Mouse (Mus musculus) forebrain, postnatal 0 days (tissue): Measurements from ENCODE around the gene Btbd6. TPM values are rescaled to one million over a fixed set of nuclear protein-coding genes. Genes with fewer than 3 reads are reported as not detected.

Experiments
- ATAC-seq: fragments of 200-750 bp; cut with Nextera tagmentation; 2 replicates; pipeline ENCODE4 v1.8.0; 2017; ENCODE audit warnings: mild to moderate bottlenecking, moderate library complexity
- DNase-seq: peaks from one replicate; pipeline ENCODE4 v3.0.0-alpha.2; 2015
- H3K27ac ChIP-seq: fragments of 300-500 bp; sonication (generic); 2 replicates; pipeline ENCODE4 v1.5.1; 2014; ENCODE audit warnings: low read depth, mild to moderate bottlenecking, antibody characterized with exemption, low read length, moderate library complexity, mixed read lengths
- H3K27me3 ChIP-seq: fragments of 300-500 bp; sonication (generic); 2 replicates; pipeline ENCODE4 v1.6.1; 2014; ENCODE audit warnings: mild to moderate bottlenecking, low read length, mixed read lengths; ENCODE audit not compliant: insufficient read depth
- H3K36me3 ChIP-seq: fragments of 300-500 bp; sonication (generic); 2 replicates; pipeline ENCODE4 v1.6.1; 2014; ENCODE audit warnings: mild to moderate bottlenecking, moderate library complexity; ENCODE audit not compliant: insufficient read depth
- H3K4me1 ChIP-seq: fragments of 300-500 bp; sonication (generic); 2 replicates; pipeline ENCODE4 v1.6.1; 2014; ENCODE audit warnings: antibody characterized with exemption; ENCODE audit not compliant: insufficient read depth
- H3K4me2 ChIP-seq: fragments of 300-500 bp; sonication (generic); 2 replicates; pipeline ENCODE4 v1.6.1; 2014; ENCODE audit warnings: low read depth, mild to moderate bottlenecking, moderate library complexity
- H3K4me3 ChIP-seq: fragments of 300-500 bp; sonication (generic); 2 replicates; pipeline ENCODE4 v1.5.1; 2014; ENCODE audit warnings: low read depth, low read length, mixed read lengths
- H3K9ac ChIP-seq: fragments of 300-500 bp; sonication (generic); 2 replicates; pipeline ENCODE4 v1.6.1; 2014; ENCODE audit warnings: mild to moderate bottlenecking
- H3K9me3 ChIP-seq: fragments of 300-500 bp; sonication (generic); 2 replicates; pipeline ENCODE4 v1.6.1; 2016; ENCODE audit warnings: low read length
- CTCF ChIP-seq: sonication (generic); IDR thresholded peaks from 2 replicates; pipeline ENCODE4 v1.5.1; 2016; ENCODE audit warnings: antibody characterized with exemption, control low read depth, low read depth
- WGBS: fragments of 180-500 bp; shearing (Covaris S2); extraction: QIAGEN DNeasy Blood & Tissue Kit; methylation state at CpG from one replicate; pipeline ENCODE4 v1.1.7; 2014; 5-methylcytosine and 5-hydroxymethylcytosine counted together
- polyA plus RNA-seq: library from polyadenylated mRNA; unstranded; fragments of >200 nt; fragmentation: Nextera tagmentation; extraction: Ambion mirVana; gene quantifications from 2 replicates; pipeline ENCODE4 v1.2.1, GENCODE M21; 2015
- total RNA-seq: library from RNA; depleted of rRNA; stranded (reverse); fragments of >200 nt; gene quantifications from 2 replicates; pipeline ENCODE4 v1.2.3, GENCODE M21; 2014; rRNA removed

The Btbd6 gene
- total RNA-seq = 60.4 and 60.5 TPM in 2 replicates
- polyA plus RNA-seq = 46.7 and 54.3 TPM in 2 replicates

DNA sequence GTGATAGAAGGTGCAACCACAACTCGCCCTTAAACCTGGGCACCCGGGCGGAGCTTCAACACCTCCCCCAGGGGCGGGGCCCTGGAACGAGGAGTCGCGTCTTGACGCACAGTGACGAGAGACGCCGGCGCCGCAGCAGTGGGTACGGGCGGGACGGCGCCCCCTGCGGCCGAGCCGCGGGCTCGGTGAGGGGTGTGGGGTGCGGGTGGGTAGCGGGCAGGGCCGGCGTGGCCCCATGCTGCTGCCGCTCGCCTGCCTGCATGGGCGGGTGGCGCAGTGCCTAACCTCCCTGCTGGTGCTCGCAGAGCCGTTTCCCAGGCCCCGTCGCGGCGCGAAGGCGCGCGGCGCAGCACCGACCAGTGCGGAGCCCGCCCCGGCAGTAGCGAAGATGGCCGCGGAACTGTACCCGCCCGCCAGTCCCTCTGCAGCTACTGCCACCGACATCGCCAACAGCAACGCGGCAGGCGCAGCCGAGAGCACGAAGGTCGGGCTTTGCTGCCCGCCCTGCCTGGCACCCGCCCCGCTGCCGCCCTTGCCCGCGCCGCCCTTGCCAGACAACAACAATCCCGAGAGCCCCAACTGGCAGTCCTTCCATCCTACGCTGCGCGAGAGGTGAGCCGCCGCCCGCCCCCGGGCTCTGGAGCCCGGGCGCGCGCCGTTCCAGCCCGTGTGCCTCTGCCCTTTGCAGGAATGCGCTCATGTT is at the start of gene Btbd6:
Gene Btbd6 (plus strand): TSS at position 112 of the 703 bp plus-strand sequence.
- Histone ChIP-seq H3K27me3 (no peaks in the 10 kb centered on the region), H3K27ac (peak within 1 kb of the TSS; percentile 91), H3K4me3 (peak within 1 kb of the TSS; percentile 58), H3K4me2 (peak within 1 kb of the TSS; percentile 76), H3K9ac (peak within 1 kb of the TSS; percentile 81), H3K9me3 (no peaks in the 10 kb centered on the region), H3K4me1 (peaks cover 4% of the 10 kb centered on the region; the same call in 1 of the 2 replicates), H3K36me3 (peaks cover 60% of the 10 kb centered on the region)
- peak; percentile 93 for DNase-seq
- peak; percentile 98 for ATAC-seq
- TF ChIP-seq CTCF = peak; percentile 76
- 3% methylated on average over 60 of the region's 80 CpGs for WGBS

DNA sequence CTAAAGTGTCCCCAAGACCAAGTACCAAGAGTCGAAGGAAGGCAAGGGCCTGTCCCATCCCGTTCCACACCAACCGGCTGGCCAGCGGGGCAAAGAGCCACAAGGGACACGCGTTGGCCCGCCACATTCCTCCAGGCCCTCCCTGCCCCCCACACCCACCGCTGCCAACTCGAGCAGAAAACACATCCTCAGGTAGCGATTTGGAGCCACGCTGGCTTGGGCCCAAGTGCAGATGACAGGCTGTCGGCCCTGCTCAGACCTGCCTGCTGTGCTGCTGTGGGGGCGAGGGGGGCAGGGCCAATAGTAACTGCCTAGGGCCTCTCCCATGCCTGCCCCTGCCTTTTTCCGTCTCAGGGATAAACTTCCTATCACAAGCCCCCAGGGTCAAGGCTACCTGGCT is 49.0 kb upstream of the Btbd6 start:
- no peak for TF ChIP-seq CTCF
- Histone ChIP-seq H3K9me3 (no peaks in the 10 kb centered on the region), H3K9ac (no peak overlapping the region), H3K27me3 (no peaks in the 10 kb centered on the region; the same call in 1 of the 2 replicates), H3K27ac (no peak overlapping the region), H3K4me2 (peak overlapping the region; percentile 83; the same call in 1 of the 2 replicates), H3K4me1 (peaks cover 11% of the 10 kb centered on the region; the same call in 1 of the 2 replicates), H3K36me3 (no peaks in the 10 kb centered on the region), H3K4me3 (no peak overlapping the region)
- 55% methylated on average over 14 of the region's 14 CpGs for WGBS
- DNase-seq (no peak), ATAC-seq (no peak)

DNA sequence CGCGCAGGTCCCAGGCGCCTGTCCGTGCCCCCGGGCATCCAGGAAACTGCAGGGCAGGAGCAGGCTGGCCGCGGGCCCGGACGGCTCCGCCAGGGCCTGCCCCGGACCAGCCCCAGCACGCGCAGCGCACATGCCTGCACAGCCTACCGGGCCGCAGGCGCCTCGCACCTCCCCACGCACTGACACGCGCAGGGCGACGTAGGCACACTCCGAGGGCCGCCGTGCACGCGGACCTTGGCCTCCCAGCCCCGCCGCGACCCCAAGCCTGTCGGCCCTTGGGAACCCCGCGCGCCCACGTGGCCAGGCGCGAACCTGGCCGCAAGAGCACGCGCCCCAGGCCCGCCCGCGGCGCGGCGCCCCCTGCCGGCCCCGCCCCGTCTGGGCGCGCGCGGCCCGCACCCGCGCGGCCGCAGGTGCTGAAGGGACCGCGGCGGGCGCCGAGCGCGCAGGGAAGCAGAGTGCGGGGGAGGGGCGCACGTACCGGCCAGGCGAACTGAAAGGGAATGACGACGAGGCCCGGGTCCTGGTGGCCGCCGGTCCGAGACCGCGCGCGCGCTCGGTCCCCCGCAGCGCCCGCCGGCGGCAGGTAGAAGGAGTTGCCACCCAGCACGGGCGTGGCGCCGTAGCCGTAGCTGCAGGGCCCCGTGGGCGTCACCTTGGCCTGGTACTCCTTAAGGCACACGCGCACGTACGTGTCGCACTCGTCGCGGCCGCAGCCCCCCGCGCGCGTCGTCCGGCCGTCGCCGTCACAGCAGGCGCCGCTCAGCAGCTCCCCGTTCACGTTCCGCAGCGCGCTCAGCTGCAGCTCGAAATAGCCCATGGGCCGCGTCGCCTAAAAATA is 47.7 kb upstream of the Btbd6 start:
- Histone ChIP-seq H3K27ac (peak overlapping the region; percentile 83), H3K9ac (peak overlapping the region; percentile 87), H3K4me1 (peaks cover 11% of the 10 kb centered on the region; the same call in 1 of the 2 replicates), H3K4me2 (peak overlapping the region; percentile 83), H3K4me3 (peak overlapping the region; percentile 69), H3K9me3 (no peaks in the 10 kb centered on the region), H3K27me3 (no peaks in the 10 kb centered on the region; the same call in 1 of the 2 replicates), H3K36me3 (no peaks in the 10 kb centered on the region)
- peak; percentile 29 for TF ChIP-seq CTCF
- peak; percentile 71 for DNase-seq
- WGBS = 2% methylated on average over 99 of the region's 124 CpGs
- ATAC-seq = peak; percentile 62

DNA sequence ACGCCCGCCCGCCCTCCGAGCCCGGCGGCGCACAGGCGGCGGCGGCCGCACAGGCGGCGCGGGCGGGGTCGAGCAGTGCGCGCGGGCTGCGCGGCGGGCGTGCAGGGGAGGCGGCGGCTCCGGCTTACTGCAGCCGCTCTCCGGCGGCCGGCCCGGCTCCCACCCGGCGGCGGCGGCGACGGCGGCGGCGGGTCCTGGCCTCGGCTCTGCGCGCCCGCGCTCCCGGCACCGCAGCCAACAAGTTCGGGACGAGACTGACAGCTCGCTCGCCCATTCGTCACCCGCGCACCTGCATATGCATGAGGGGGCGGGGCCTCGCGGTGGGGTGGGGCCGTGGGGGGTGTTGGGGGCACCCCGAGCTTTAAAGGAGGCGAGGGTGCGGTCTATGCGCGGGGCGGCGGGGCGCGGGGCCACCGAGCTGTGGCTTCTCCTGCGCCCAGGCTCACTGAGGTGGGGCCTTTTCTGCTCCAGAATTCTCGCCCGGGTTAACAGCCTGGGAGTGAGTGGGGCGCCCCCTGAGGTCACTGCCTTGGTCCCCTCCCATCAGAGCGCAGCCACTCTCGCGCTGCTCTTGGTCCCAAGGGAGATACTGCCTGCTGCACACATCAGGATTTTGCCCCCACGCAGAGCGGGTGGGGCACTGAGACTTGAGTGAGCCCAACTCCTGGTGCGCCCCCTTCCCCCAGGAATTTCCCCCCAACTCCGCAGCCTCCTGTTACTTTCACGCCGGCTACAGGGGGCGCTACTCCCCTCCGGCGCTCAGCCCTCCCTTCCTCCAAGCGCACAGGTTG is 46.5 kb upstream of the Btbd6 start, which contains the start of gene Jag2:
Gene Jag2 (minus strand): TSS at position 215 of the 791 bp plus-strand sequence.
- peak; percentile 75 for TF ChIP-seq CTCF
- Histone ChIP-seq H3K27ac (peak within 1 kb of the TSS; percentile 83), H3K9ac (peak within 1 kb of the TSS; percentile 87), H3K27me3 (no peaks in the 10 kb centered on the region; the same call in 1 of the 2 replicates), H3K36me3 (no peaks in the 10 kb centered on the region), H3K4me3 (peak within 1 kb of the TSS; percentile 69), H3K4me2 (peak within 1 kb of the TSS; percentile 83), H3K9me3 (no peaks in the 10 kb centered on the region), H3K4me1 (peaks cover 11% of the 10 kb centered on the region; the same call in 1 of the 2 replicates)
- DNase-seq = peak; percentile 80
- WGBS = 2% methylated on average over 39 of the region's 85 CpGs
- ATAC-seq = peak; percentile 74

DNA sequence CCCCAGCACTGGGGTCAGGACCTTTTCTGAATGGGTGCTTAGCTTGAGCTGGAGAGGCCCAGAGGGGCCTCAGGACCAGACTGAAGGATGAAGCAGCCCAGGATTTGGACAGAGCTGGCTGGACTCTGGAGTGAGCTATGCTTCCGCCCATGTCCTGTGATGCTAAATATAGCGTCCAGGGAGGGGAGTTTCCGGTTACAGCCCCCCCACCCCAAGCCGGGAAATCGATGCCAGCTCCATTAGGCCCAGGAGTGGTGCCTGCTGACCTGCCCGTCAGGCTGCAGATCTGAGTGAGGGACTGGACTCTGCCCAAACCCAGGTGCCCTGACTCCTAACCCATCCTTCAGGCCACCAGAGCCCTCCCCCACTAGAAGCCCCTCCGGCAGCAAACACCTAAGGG is 43.6 kb upstream of the Btbd6 start:
- Histone ChIP-seq H3K27ac (no peak overlapping the region), H3K4me2 (no peak overlapping the region), H3K9me3 (no peaks in the 10 kb centered on the region), H3K9ac (no peak overlapping the region), H3K36me3 (no peaks in the 10 kb centered on the region), H3K27me3 (no peaks in the 10 kb centered on the region; the same call in 1 of the 2 replicates), H3K4me1 (peaks cover 8% of the 10 kb centered on the region; the same call in 1 of the 2 replicates), H3K4me3 (no peak overlapping the region)
- no peak for TF ChIP-seq CTCF
- 71% methylated on average over 7 of the region's 7 CpGs for WGBS
- ATAC-seq (no peak), DNase-seq (no peak)

DNA sequence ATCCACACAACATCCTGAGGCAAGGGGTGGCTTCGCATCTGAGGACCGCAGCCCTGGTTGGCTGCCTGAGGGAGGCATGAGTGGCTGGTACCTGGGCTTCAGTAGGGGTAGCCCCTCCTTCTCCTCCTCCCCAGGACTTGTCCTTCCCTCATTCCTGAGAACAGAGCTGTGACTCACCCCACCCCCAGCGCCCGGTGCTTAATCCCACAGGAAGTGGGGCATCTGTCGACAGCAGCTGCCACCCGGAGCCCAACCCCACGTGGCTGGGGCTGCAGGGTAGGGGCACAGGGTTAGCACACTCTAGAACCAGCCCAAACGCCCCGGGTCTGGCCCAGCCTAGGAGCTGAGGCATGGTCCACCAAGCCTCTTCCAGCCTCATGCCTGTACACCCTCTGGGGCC is 38.4 kb upstream of the Btbd6 start:
- no peaks in the 10 kb centered on the region for H3K9me3 ChIP-seq
- H3K27ac ChIP-seq = no peak overlapping the region
- no peak for DNase-seq
- no peak overlapping the region for H3K9ac ChIP-seq
- no peak overlapping the region for H3K4me3 ChIP-seq
- 62% methylated on average over 9 of the region's 9 CpGs for WGBS
- no peak for ATAC-seq
- TF ChIP-seq CTCF = no peak
- H3K27me3 ChIP-seq = no peaks in the 10 kb centered on the region
- no peak overlapping the region for H3K4me2 ChIP-seq
- peaks cover 10% of the 10 kb centered on the region; the same call in 1 of the 2 replicates for H3K4me1 ChIP-seq
- no peaks in the 10 kb centered on the region for H3K36me3 ChIP-seq
